Mouse (Mus musculus) ES-E14 (cell line): ENCODE measurements at regions not wholly inside any gene's neighbourhood (a gene's known extent, or its start where the extent isn't known, plus 50 kb on each side); places are given as distances from the start of the nearest gene placed in this dataset.

Experiments used
- MAFK ChIP-seq: IDR thresholded peaks from 2 replicates; pipeline ENCODE4 v1.6.1; 2014; ENCODE audit warnings: mild to moderate bottlenecking, low read depth, low read length, inconsistent platforms; ENCODE audit not compliant: insufficient read depth
- ZNF384 ChIP-seq: IDR thresholded peaks from 2 replicates; pipeline ENCODE4 v1.6.1; 2012; ENCODE audit warnings: low read depth, low read length, inconsistent platforms

- TF ChIP-seq MAFK (no peak), ZNF384 (no peak)
Measured at GRCm38 (mm10) chr13:83120343-83120742, 383.5 kb upstream of the Mef2c start.
